Mouse (Mus musculus) stomach, postnatal 0 days (tissue): ENCODE results near the gene Idh2. TPM values are rescaled to one million over a fixed set of nuclear protein-coding genes. Genes with fewer than 3 reads are reported as not detected.

Source experiments
- ATAC-seq: fragments of 200-750 bp; cut with Nextera tagmentation; 2 replicates; pipeline ENCODE4 v1.8.0; 2017; ENCODE audit not compliant: low FRiP score, low TSS enrichment
- DNase-seq: peaks from one replicate; pipeline ENCODE4 v3.0.0-alpha.2; 2016; ENCODE audit warnings: low spot score
- H3K27ac ChIP-seq: fragments of 300-500 bp; sonication (generic); replicated peaks from 2 replicates; pipeline ENCODE4 v1.5.1; 2014; ENCODE audit warnings: mild to moderate bottlenecking, control low read depth
- H3K27me3 ChIP-seq: fragments of 300-500 bp; sonication (generic); 2 replicates; pipeline ENCODE4 v1.6.1; 2014; ENCODE audit warnings: low read length; ENCODE audit not compliant: control insufficient read depth, insufficient read depth
- H3K36me3 ChIP-seq: fragments of 300-500 bp; sonication (generic); 2 replicates; pipeline ENCODE4 v1.6.1; 2014; ENCODE audit warnings: low read length, mixed read lengths; ENCODE audit not compliant: control insufficient read depth, insufficient read depth
- H3K4me1 ChIP-seq: fragments of 300-500 bp; sonication (generic); replicated peaks from 2 replicates; pipeline ENCODE4 v1.6.1; 2014; ENCODE audit warnings: antibody characterized with exemption; ENCODE audit not compliant: control insufficient read depth, insufficient read depth
- H3K4me2 ChIP-seq: fragments of 300-500 bp; sonication (generic); replicated peaks from 2 replicates; pipeline ENCODE4 v1.6.1; 2014; ENCODE audit warnings: low read depth, mild to moderate bottlenecking, control low read depth, moderate library complexity
- H3K4me3 ChIP-seq: fragments of 300-500 bp; sonication (generic); 2 replicates; pipeline ENCODE4 v1.5.1; 2014; ENCODE audit warnings: low read depth, low read length, control low read depth
- H3K9ac ChIP-seq: fragments of 300-500 bp; sonication (generic); 2 replicates; pipeline ENCODE4 v1.6.1; 2014; ENCODE audit warnings: mild to moderate bottlenecking, low read length, control low read depth, mixed read lengths
- H3K9me3 ChIP-seq: fragments of 300-500 bp; sonication (generic); 2 replicates; pipeline ENCODE4 v1.6.1; 2016; ENCODE audit warnings: low read length; ENCODE audit not compliant: control insufficient read depth
- CTCF ChIP-seq: IDR thresholded peaks from 2 replicates; pipeline ENCODE4 v1.5.1; 2016; ENCODE audit warnings: antibody characterized with exemption, low read depth, mild to moderate bottlenecking, moderate library complexity
- EP300 ChIP-seq: optimal IDR thresholded peaks from 2 replicates; pipeline ENCODE3; 2016; ENCODE audit warnings: antibody characterized with exemption
- WGBS: fragments of 180-500 bp; shearing (Covaris S2); extraction: QIAGEN DNeasy Blood & Tissue Kit; methylation state at CpG from one replicate; pipeline ENCODE4 v1.1.7; 2014; 5-methylcytosine and 5-hydroxymethylcytosine counted together
- polyA plus RNA-seq: library from polyadenylated mRNA; unstranded; fragments of >200 nt; fragmentation: Nextera tagmentation; extraction: Ambion mirVana; gene quantifications from 2 replicates; pipeline ENCODE4 v1.2.1, GENCODE M21; 2015

The Idh2 gene
- polyA plus RNA-seq, 1 experiment from 2014 or later = 288 TPM

DNA sequence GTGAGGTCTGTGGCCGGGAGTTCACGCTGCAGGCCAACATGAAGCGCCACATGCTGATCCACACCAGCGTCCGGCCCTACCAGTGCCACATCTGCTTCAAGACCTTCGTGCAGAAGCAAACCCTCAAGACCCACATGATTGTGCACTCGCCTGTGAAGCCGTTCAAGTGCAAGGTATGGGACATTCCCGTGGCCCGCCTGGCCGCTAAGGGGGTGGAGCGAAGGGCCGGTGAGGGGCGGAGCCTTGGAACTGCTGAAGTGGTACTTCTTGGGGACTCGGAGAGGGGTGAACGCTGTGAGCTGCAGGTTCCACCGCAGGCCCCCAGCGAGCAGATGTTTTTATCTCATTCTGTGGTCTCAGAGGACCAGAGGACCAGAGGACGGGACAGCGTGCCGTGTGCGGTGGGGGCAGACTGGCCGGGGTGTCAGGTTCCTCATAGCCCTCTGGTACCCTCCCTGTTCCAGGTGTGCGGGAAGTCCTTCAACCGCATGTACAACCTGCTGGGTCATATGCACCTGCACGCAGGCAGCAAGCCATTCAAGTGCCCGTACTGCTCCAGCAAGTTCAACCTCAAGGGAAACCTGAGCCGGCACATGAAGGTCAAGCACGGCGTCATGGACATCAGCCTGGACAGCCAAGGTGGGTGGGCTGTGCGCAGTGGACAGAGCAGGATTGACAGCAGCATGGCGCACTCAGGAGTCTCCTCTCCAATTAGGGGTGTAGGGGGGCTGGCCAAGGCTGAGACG lies 29.0 kb downstream of the Idh2 start:
- Histone ChIP-seq H3K27me3 (no peaks in the 10 kb centered on the region), H3K4me1 (no peaks in the 10 kb centered on the region), H3K27ac (no peak overlapping the region), H3K9me3 (no peaks in the 10 kb centered on the region), H3K36me3 (peaks cover 25% of the 10 kb centered on the region), H3K4me2 (no peak overlapping the region), H3K9ac (no peak overlapping the region), H3K4me3 (no peak overlapping the region)
- TF ChIP-seq CTCF = no peak
- no peak for TF ChIP-seq EP300
- 86% methylated on average over 33 of the region's 33 CpGs for WGBS
- ATAC-seq (no peak), DNase-seq (peak; percentile 41)

DNA sequence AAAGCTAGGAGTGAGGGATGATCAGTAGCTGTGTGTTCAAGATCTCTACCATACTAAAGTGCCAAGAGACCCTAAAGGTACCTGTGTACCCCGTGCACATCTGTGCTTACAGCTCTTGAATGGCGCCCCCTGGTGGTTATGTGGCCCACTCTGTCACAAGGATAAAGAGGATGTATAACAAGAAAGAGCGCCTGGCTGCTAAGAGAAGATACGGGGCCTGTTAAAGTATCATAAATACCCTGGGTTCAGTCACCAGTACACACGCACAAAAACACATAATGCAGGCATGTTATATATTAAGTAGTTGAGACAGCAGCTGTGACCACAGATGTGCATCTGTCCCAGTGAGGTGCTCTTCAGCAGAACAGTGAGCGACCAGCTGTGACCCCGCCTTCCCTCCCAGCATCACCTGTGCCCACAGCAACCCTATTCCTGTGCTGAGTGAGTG lies 30.7 kb downstream of the Idh2 start:
- ATAC-seq = peak; percentile 24; the same call in 1 of the 2 replicates
- WGBS = 54% methylated on average over 7 of the region's 7 CpGs
- Histone ChIP-seq H3K27me3 (no peaks in the 10 kb centered on the region), H3K27ac (no peak overlapping the region), H3K4me2 (no peak overlapping the region), H3K4me1 (no peaks in the 10 kb centered on the region), H3K9ac (no peak overlapping the region), H3K9me3 (no peaks in the 10 kb centered on the region), H3K36me3 (peaks cover 19% of the 10 kb centered on the region), H3K4me3 (no peak overlapping the region)
- TF ChIP-seq CTCF (peak; percentile 85), EP300 (no peak)
- DNase-seq = peak; percentile 74

DNA sequence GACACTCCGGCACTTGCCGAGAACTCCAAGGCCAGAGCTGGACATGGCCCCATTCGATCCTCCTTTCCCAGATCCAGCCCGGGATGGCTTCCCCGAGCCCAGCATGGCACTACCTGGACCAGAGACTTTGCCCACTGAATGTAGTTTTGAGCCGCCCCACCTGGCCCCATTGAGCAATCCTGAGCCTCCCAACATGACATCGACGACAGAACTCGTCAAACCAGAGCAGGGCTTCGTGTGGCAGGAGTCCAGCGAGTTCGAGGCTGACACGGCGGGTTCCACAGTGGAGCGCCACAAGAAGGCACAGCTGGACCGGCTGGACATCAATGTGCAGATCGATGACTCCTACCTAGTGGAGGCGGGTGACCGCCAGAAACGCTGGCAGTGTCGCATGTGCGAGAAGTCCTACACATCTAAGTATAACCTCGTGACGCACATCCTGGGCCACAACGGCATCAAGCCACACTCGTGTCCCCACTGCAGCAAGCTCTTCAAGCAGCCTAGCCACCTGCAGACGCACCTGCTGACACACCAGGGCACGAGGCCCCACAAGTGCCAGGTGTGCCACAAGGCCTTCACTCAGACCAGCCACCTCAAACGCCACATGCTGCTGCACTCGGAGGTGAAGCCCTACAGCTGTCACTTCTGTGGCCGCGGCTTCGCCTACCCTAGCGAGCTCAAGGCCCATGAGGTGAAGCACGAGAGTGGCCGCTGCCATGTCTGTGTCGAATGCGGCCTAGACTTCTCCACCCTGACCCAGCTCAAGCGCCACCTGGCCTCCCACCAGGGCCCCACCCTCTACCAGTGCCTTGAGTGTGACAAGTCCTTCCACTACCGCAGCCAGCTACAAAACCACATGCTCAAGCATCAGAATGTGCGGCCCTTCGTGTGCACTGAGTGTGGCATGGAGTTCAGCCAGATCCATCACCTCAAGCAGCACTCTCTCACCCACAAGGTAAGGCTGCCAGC lies 33.3 kb downstream of the Idh2 start:
- DNase-seq (no peak), ATAC-seq (no peak)
- peaks cover 6% of the 10 kb centered on the region; the same call in 1 of the 2 replicates for H3K4me1 ChIP-seq
- H3K27ac ChIP-seq = no peak overlapping the region
- no peaks in the 10 kb centered on the region for H3K9me3 ChIP-seq
- peaks cover 19% of the 10 kb centered on the region for H3K36me3 ChIP-seq
- no peak for TF ChIP-seq CTCF
- TF ChIP-seq EP300 = no peak
- H3K4me2 ChIP-seq = no peak overlapping the region
- no peaks in the 10 kb centered on the region for H3K27me3 ChIP-seq
- no peak overlapping the region for H3K9ac ChIP-seq
- H3K4me3 ChIP-seq = no peak overlapping the region
- 88% methylated on average over 42 of the region's 42 CpGs for WGBS

DNA sequence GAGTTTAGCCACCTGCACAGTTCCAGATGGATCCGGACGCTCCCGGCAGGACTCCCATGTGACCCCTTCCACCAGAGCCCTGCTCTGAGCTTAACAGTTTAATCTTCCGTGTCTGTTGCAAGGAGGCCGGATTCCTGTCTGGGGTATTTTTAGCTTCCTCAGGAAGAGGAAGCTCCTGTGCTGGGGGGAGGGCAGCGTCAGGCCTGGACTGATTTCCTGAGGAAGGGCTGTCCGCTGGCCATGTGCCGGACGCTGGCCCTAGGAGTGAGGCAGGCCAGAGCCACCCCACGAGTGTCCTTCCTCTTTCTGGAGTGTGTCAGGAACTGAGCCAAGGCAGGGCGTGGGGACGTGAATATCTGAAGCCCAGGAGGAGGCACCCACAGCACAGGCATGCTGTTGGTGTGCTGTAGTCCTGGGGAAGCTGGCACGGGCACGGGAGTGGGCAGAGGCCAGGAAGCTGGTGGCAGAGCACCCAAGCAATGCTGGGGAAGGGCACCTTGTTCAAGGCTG lies 36.3 kb downstream of the Idh2 start:
- H3K27me3 ChIP-seq = no peaks in the 10 kb centered on the region
- WGBS = 16% methylated on average over 14 of the region's 14 CpGs
- H3K9ac ChIP-seq = no peak overlapping the region
- H3K9me3 ChIP-seq = no peaks in the 10 kb centered on the region
- ATAC-seq = peak; percentile 41; the same call in 1 of the 2 replicates
- no peak overlapping the region for H3K4me3 ChIP-seq
- TF ChIP-seq CTCF (peak; percentile 30; the same call in 1 of the 2 replicates), EP300 (no peak)
- DNase-seq = peak; percentile 64
- H3K4me1 ChIP-seq = peaks cover 13% of the 10 kb centered on the region; the same call in 1 of the 2 replicates
- no peak overlapping the region for H3K4me2 ChIP-seq
- peaks cover 10% of the 10 kb centered on the region for H3K36me3 ChIP-seq
- H3K27ac ChIP-seq = peak overlapping the region; percentile 81

DNA sequence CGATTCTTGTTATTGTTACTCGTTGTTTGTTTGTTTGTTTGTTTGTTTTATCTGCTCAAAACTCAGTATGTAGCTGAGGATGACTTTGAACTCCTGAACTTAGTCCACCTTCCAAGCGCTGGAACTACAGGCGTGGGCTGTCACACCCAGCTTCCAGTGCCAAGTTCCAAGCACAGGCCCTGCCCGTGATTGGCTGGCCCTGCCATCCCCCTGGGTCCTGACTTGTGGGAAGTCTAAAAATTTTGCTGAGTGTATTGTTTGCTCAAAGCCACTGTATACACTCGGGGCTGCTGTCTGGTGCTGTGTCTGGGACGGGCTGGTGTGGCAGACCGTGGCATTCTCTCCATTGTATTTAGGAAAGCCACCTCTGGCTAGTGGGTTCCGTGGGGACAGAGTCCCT lies 37.4 kb downstream of the Idh2 start:
- Histone ChIP-seq H3K4me3 (no peak overlapping the region), H3K4me1 (peaks cover 13% of the 10 kb centered on the region; the same call in 1 of the 2 replicates), H3K36me3 (peaks cover 10% of the 10 kb centered on the region), H3K27ac (peak overlapping the region; percentile 30), H3K27me3 (no peaks in the 10 kb centered on the region), H3K9ac (no peak overlapping the region), H3K4me2 (no peak overlapping the region), H3K9me3 (no peaks in the 10 kb centered on the region)
- ATAC-seq (0 out of 2 replicates have a peak, but pooled peaks have one; percentile 27), DNase-seq (peak; percentile 45)
- TF ChIP-seq CTCF (no peak), EP300 (no peak)
- 35% methylated on average over 9 of the region's 9 CpGs for WGBS
